ENCODE assay signal across 33 mouse cellular contexts in genomic region chr14:33891507-33891906, GRCm38 (mm10). TPM values are rescaled to one million over a fixed set of nuclear protein-coding genes. Genes with fewer than 3 reads are reported as not detected.
"Had no signal": no experiment of that assay in that cellular context is flagged by ENCODE, and none has a peak within 500 bp of the region (broad histone marks: within the 10 kb centered on the region; RNA-seq: fewer than 3 reads in every experiment).

No protein-coding gene starts in this region.

- H3K36me3 ChIP-seq: limb, embryonic 10.5 days; limb, embryonic 12.5 days; limb, embryonic 13.5 days; limb, embryonic 15.5 days; liver, embryonic 12.5 days; liver, embryonic 13.5 days; liver, embryonic 15.5 days; lung, embryonic 15.5 days; midbrain, embryonic 10.5 days; midbrain, embryonic 12.5 days; midbrain, embryonic 13.5 days; midbrain, embryonic 15.5 days; neural tube, embryonic 12.5 days had no signal

- H3K27me3 ChIP-seq: limb, embryonic 12.5 days; limb, embryonic 15.5 days; liver, embryonic 12.5 days; liver, embryonic 13.5 days; liver, embryonic 15.5 days; lung, embryonic 15.5 days; megakaryocyte, embryonic 14.5 days; midbrain, embryonic 12.5 days; midbrain, embryonic 13.5 days; midbrain, embryonic 15.5 days; neural tube, embryonic 12.5 days had no signal

- DNase-seq: left cerebral cortex, postnatal 4 days; liver; liver, embryonic 13.5 days; liver, postnatal 0 days; lung, adult 18-20 months; lung, adult 2 months; lung, embryonic 14.5 days; lung, postnatal 10 days; lung, postnatal 14 days; lung, postnatal 36 days; lung, postnatal 4 days; midbrain, embryonic 14.5 days had no signal

- H3K4me2 ChIP-seq: limb, embryonic 12.5 days; limb, embryonic 13.5 days; limb, embryonic 15.5 days; liver, embryonic 11.5 days; liver, embryonic 12.5 days; liver, embryonic 13.5 days; liver, embryonic 15.5 days; lung, embryonic 14.5 days; lung, embryonic 15.5 days; midbrain, embryonic 11.5 days; midbrain, embryonic 12.5 days; midbrain, embryonic 13.5 days; midbrain, embryonic 15.5 days; neural tube, embryonic 12.5 days had no signal

- H3K9me3 ChIP-seq: limb, embryonic 10.5 days; limb, embryonic 12.5 days; limb, embryonic 13.5 days; limb, embryonic 15.5 days; liver, embryonic 12.5 days; liver, embryonic 13.5 days; liver, embryonic 15.5 days; lung, embryonic 15.5 days; midbrain, embryonic 10.5 days; midbrain, embryonic 12.5 days; midbrain, embryonic 13.5 days; midbrain, embryonic 15.5 days; neural tube, embryonic 12.5 days had no signal

- H3K4me1 ChIP-seq: liver, embryonic 12.5 days; liver, embryonic 13.5 days; liver, embryonic 15.5 days; megakaryocyte, embryonic 14.5 days; midbrain, embryonic 12.5 days; midbrain, embryonic 15.5 days had no signal

- ATAC-seq: liver, embryonic 12.5 days; liver, postnatal 0 days; lung, postnatal 0 days; midbrain, embryonic 13.5 days; midbrain, embryonic 15.5 days; midbrain, embryonic 16.5 days had no signal

- H3K4me3 ChIP-seq: limb, embryonic 10.5 days; limb, embryonic 12.5 days; limb, embryonic 13.5 days; limb, embryonic 15.5 days; liver, embryonic 12.5 days; liver, embryonic 13.5 days; liver, embryonic 15.5 days; lung, embryonic 15.5 days; midbrain, embryonic 10.5 days; midbrain, embryonic 12.5 days; midbrain, embryonic 13.5 days; midbrain, embryonic 15.5 days; myocyte; neural tube, embryonic 12.5 days had no signal

- H3K9ac ChIP-seq: limb, embryonic 12.5 days; limb, embryonic 13.5 days; limb, embryonic 15.5 days; liver, embryonic 12.5 days; liver, embryonic 13.5 days; liver, embryonic 14.5 days; liver, embryonic 15.5 days; liver, postnatal 0 days; lung, embryonic 14.5 days; lung, embryonic 15.5 days; midbrain, embryonic 12.5 days; midbrain, embryonic 13.5 days; midbrain, embryonic 15.5 days; neural tube, embryonic 12.5 days had no signal

- H3K27ac ChIP-seq: limb, embryonic 10.5 days; limb, embryonic 12.5 days; limb, embryonic 13.5 days; limb, embryonic 15.5 days; liver, embryonic 12.5 days; liver, embryonic 13.5 days; liver, embryonic 14.5 days; liver, embryonic 15.5 days; lung, embryonic 15.5 days; macrophage; midbrain, embryonic 10.5 days; midbrain, embryonic 12.5 days; midbrain, embryonic 13.5 days; midbrain, embryonic 15.5 days; neural tube, embryonic 12.5 days had no signal

RNA-seq across cellular contexts. Expression of gene Gdf10, which starts 31.9 kb away (rescaled TPM):
- polyA plus RNA-seq: macrophage, myocyte had no signal

RNA-seq across cellular contexts. Expression of gene Gdf2, which starts 49.3 kb away (rescaled TPM):
- polyA plus RNA-seq: limb, embryonic 10.5 days; limb, embryonic 12.5 days; limb, embryonic 13.5 days; limb, embryonic 15.5 days; lung, embryonic 14.5 days; lung, embryonic 15.5 days; lung, postnatal 0 days; macrophage; midbrain, embryonic 10.5 days; midbrain, embryonic 11.5 days; midbrain, embryonic 12.5 days; midbrain, embryonic 13.5 days; midbrain, embryonic 14.5 days; midbrain, embryonic 15.5 days; midbrain, embryonic 16.5 days; midbrain, postnatal 0 days; myocyte; neural tube, embryonic 12.5 days had no signal
